Mouse (Mus musculus): Measurements from ENCODE around the gene Bicra. TPM values are rescaled to one million over a fixed set of nuclear protein-coding genes. Genes with fewer than 3 reads are reported as not detected.

Bicra gene
- total and polyA plus RNA-seq, 3 experiments: 0.32 to 10.2 (median 2.2) TPM

- Histone ChIP-seq H3K79me2 (replicated peaks; ENCODE audit: control insufficient read depth, extremely low read depth, insufficient read depth, poor library complexity, severe bottlenecking) (no peaks in the 10 kb centered on the region), H3K9me3 (replicated peaks; ENCODE audit: low read length) (no peaks in the 10 kb centered on the region), H3K27ac (ENCODE audit: insufficient read depth, low read depth) (no peak overlapping the region), H3K4me1 (ENCODE audit: control insufficient read depth in 1 of 2, insufficient read depth in 2 of 2) (peaks cover 0 to 5% of the 10 kb centered on the region in 2 experiments; a peak in 1 of 4 replicates), H3K4me3 (replicated peaks in 1 of 3; ENCODE audit: low read depth in 2 of 3, low read length in 2 of 3, poor library complexity in 1 of 3) (no peak overlapping the region), H3K27me3 (replicated peaks) (no peaks in the 10 kb centered on the region), H3K4me2 (ENCODE audit: insufficient read depth, low read depth, poor library complexity, severe bottlenecking) (no peak overlapping the region), H3K9ac (ENCODE audit: insufficient read depth, low read depth) (no peak overlapping the region), H3K36me3 (replicated peaks in 1 of 2; ENCODE audit: control insufficient read depth in 1 of 2, insufficient read depth in 1 of 2, low read length in 1 of 2) (peaks cover 51 to 66% of the 10 kb centered on the region in 2 experiments)
- in situ Hi-C loops (cut with MboI; ENCODE audit: low pct_ligation_motif_present, low pct_unique_long_range_greater_than_20kb, low sequenced_read_pairs): no loop called here
- TF ChIP-seq MXI1 (IDR thresholded peaks at IDR 0.05; ENCODE audit: low read depth, low read length) (no peak), MYC (IDR thresholded peaks at IDR 0.05; ENCODE audit: low read depth, low read length) (no peak), ETS1 (conservative IDR thresholded peaks at IDR 0.05; ENCODE audit: low read depth, low read length) (no peak), TCF12 (IDR thresholded peaks at IDR 0.05; ENCODE audit: low read depth, low read length) (no peak), NELFE (IDR thresholded peaks at IDR 0.05; ENCODE audit: low read depth, low read length) (no peak)
- DNase-seq (ENCODE audit: extremely low read depth): no peak
- dilution Hi-C loops (cut with MboI; ENCODE audit: extremely low pct_ligation_motif_present, extremely low pct_unique_long_range_greater_than_20kb, low sequenced_read_pairs): loop anchor here (25.0 kb wide), 1 partner anchor 190 kb away; no protein-coding TSS in a partner anchor
Observed at GRCm38 (mm10) chr7:15972247-15972646, 75.5 kb downstream of the Bicra start.

DNA sequence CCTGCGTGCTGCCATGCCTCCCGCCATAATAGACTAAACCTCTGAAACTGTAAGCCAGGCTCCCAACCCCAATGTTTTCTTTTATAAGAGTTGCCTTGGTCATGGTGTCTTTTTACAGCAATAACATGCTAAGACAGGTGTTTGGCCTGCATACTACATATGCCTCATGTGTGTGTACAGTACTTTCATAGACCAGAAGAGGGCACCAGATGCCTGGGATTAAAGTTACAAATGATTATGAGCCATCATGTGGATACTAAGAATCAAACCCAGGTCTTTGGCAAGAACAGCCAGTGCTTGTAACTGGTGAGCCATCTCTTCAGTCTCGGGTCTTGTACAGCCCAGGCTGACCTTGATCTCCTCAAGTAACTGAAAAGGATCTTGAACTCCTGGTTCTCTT is 78.0 kb downstream of the Bicra start:
- H3K4me3 ChIP-seq (replicated peaks in 1 of 3; ENCODE audit: low read depth in 2 of 3, low read length in 2 of 3, poor library complexity in 1 of 3): no peak overlapping the region
- DNase-seq (ENCODE audit: extremely low read depth): peak; percentile 23
- H3K36me3 ChIP-seq (replicated peaks in 1 of 2; ENCODE audit: control insufficient read depth in 1 of 2, insufficient read depth in 1 of 2, low read length in 1 of 2): peaks cover 31 to 43% of the 10 kb centered on the region in 2 experiments
- no peaks in the 10 kb centered on the region for H3K27me3 ChIP-seq (replicated peaks)
- H3K4me2 ChIP-seq (ENCODE audit: insufficient read depth, low read depth, poor library complexity, severe bottlenecking): no peak overlapping the region
- in situ Hi-C loops (cut with MboI; ENCODE audit: low pct_ligation_motif_present, low pct_unique_long_range_greater_than_20kb, low sequenced_read_pairs) (no loop called here), dilution Hi-C loops (cut with MboI; ENCODE audit: extremely low pct_ligation_motif_present, extremely low pct_unique_long_range_greater_than_20kb, low sequenced_read_pairs) (loop anchor here (25.0 kb wide), 1 partner anchor 193 kb away; no protein-coding TSS in a partner anchor)
- no peaks in the 10 kb centered on the region for H3K79me2 ChIP-seq (replicated peaks; ENCODE audit: control insufficient read depth, extremely low read depth, insufficient read depth, poor library complexity, severe bottlenecking)
- H3K27ac ChIP-seq (ENCODE audit: insufficient read depth, low read depth): no peak overlapping the region
- no peaks in the 10 kb centered on the region for H3K9me3 ChIP-seq (replicated peaks; ENCODE audit: low read length)
- TF ChIP-seq SIN3A (IDR thresholded peaks at IDR 0.05; ENCODE audit: low read length) (no peak), RAD21 (IDR thresholded peaks at IDR 0.05; ENCODE audit: low read depth, low read length) (peak; percentile 31), CTCF (conservative IDR thresholded peaks at IDR 0.05 in 1 of 2, IDR thresholded peaks at IDR 0.05 in 1 of 2; ENCODE audit: low read depth in 2 of 2, low read length in 2 of 2) (peak in 1 of 2 experiments; percentile 47; a peak in 2 of 4 replicates)
- H3K4me1 ChIP-seq (ENCODE audit: control insufficient read depth in 1 of 2, insufficient read depth in 2 of 2): peaks cover 0 to 7% of the 10 kb centered on the region in 2 experiments; a peak in 3 of 4 replicates
- no peak overlapping the region for H3K9ac ChIP-seq (ENCODE audit: insufficient read depth, low read depth)

DNA sequence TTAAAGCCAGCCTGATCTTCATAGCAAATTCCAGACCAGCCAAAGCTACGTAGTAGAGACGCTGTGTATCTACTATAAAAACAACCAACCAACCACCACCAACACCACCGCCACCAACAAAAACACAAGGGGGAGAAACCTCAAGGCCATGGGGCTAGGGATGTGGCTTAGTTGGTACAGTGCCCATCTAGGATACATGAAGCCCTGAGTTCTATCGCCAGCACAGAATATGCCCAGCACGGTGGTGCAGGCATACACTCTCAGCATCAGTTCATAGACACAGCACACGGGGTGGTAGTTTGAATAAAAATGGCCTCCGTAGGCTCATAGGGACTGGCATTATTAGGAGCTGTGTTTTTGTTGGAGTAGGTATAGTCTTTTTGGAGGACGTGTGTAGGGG is 79.4 kb downstream of the Bicra start:
- TF ChIP-seq ZC3H11A (IDR thresholded peaks at IDR 0.05; ENCODE audit: low read depth, low read length) (no peak), MXI1 (IDR thresholded peaks at IDR 0.05; ENCODE audit: low read depth, low read length) (no peak), BHLHE40 (IDR thresholded peaks at IDR 0.05; ENCODE audit: low read depth, low read length) (no peak), GABPA (IDR thresholded peaks at IDR 0.05; ENCODE audit: insufficient replicate concordance, low read depth, low read length) (no peak), SIN3A (IDR thresholded peaks at IDR 0.05; ENCODE audit: low read length) (no peak), JUN (IDR thresholded peaks at IDR 0.05; ENCODE audit: insufficient read depth, low read depth, low read length) (no peak), CHD2 (IDR thresholded peaks at IDR 0.05; ENCODE audit: low read length) (no peak), EP300 (IDR thresholded peaks at IDR 0.05; ENCODE audit: low read length) (no peak), ETS1 (conservative IDR thresholded peaks at IDR 0.05; ENCODE audit: low read depth, low read length) (no peak), TBP (conservative IDR thresholded peaks at IDR 0.05; ENCODE audit: low read depth, low read length) (no peak), JUND (conservative IDR thresholded peaks at IDR 0.05; ENCODE audit: low read depth, low read length) (no peak), HCFC1 (IDR thresholded peaks at IDR 0.05; ENCODE audit: low read depth, low read length) (no peak)
- H3K9me3 ChIP-seq (replicated peaks; ENCODE audit: low read length): no peaks in the 10 kb centered on the region
- peaks cover 23 to 33% of the 10 kb centered on the region in 2 experiments for H3K36me3 ChIP-seq (replicated peaks in 1 of 2; ENCODE audit: control insufficient read depth in 1 of 2, insufficient read depth in 1 of 2, low read length in 1 of 2)
- no peak for DNase-seq (ENCODE audit: extremely low read depth)
- dilution Hi-C loops (cut with MboI; ENCODE audit: extremely low pct_ligation_motif_present, extremely low pct_unique_long_range_greater_than_20kb, low sequenced_read_pairs): loop anchor here (25.0 kb wide), 1 partner anchor 194 kb away; no protein-coding TSS in a partner anchor
- no peaks in the 10 kb centered on the region for H3K27me3 ChIP-seq (replicated peaks)
- H3K9ac ChIP-seq (ENCODE audit: insufficient read depth, low read depth): no peak overlapping the region
- in situ Hi-C loops (cut with MboI; ENCODE audit: low pct_ligation_motif_present, low pct_unique_long_range_greater_than_20kb, low sequenced_read_pairs): no loop called here
- no peak overlapping the region for H3K27ac ChIP-seq (ENCODE audit: insufficient read depth, low read depth)
- no peaks in the 10 kb centered on the region for H3K79me2 ChIP-seq (replicated peaks; ENCODE audit: control insufficient read depth, extremely low read depth, insufficient read depth, poor library complexity, severe bottlenecking)
- no peak overlapping the region for H3K4me3 ChIP-seq (replicated peaks in 1 of 3; ENCODE audit: low read depth in 2 of 3, low read length in 2 of 3, poor library complexity in 1 of 3)
- H3K4me2 ChIP-seq (ENCODE audit: insufficient read depth, low read depth, poor library complexity, severe bottlenecking): no peak overlapping the region
- H3K4me1 ChIP-seq (ENCODE audit: control insufficient read depth in 1 of 2, insufficient read depth in 2 of 2): peaks cover 0 to 21% of the 10 kb centered on the region in 2 experiments; a peak in 3 of 4 replicates
